Mouse (Mus musculus): ENCODE results near the gene Scamp1. TPM values are rescaled to one million over a fixed set of nuclear protein-coding genes. Genes with fewer than 3 reads are reported as not detected.

Gene Scamp1
- total RNA-seq, 2 experiments from 2014 or later: 31.8 to 32.2 TPM

Other genes starting within 250 kb of the Scamp1 start
- 1 to 10 TPM; 2.8 to 3.1 TPM for gene Lhfpl2, start 228.1 kb downstream of the Scamp1 start, total RNA-seq (2021)
- gene Ap3b1, start 73.1 kb upstream of the Scamp1 start, total RNA-seq (2021): 10 to 100 TPM; 21.1 to 31.0 TPM